Mouse (Mus musculus): ENCODE measurements at regions not wholly inside any gene's neighbourhood (a gene's known extent, or its start where the extent isn't known, plus 50 kb on each side); places are given as distances from the start of the nearest gene placed in this dataset.

DNA sequence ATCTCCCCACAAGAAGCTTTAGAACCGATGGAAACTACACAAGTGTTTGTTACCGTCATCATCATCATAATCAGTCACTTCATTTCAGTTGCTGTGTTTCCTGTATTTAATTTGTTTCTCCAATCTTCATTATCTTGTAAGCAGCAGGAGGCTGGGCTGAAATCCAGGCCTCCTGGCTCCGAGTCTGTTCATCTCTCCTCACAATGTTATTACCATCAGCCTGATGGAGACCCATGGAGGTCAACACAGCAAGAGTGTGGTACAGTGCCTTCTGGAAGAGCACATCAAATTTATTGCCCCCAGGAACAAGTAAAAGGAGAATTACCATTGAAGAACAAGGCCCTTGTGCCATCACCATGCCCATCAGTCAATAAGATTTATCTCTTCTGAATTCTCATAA, 576.3 kb upstream of the Cdh11 start:
- no peak for DNase-seq (ENCODE audit: low spot score)

DNA sequence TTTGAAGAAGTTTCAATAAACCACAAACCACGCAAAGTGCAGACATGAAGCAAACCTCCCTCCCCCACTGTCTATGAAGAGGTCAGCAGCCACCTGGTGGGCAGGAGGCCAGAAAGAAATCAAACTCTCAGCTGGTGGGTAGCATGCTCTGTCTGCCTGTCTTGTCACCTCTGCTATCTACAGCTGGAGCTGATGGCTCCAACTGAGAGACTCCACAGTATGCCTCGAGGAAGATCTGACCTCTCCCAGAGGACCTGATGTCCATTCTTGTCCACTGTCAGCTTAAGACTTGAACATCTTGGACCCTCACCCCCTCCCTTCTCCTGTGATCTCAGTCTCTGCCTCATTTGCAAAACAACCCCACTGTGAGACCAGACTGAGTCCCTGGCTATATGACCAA, 585.0 kb upstream of the Cdh11 start:
- no peak for DNase-seq (ENCODE audit: low spot score)

DNA sequence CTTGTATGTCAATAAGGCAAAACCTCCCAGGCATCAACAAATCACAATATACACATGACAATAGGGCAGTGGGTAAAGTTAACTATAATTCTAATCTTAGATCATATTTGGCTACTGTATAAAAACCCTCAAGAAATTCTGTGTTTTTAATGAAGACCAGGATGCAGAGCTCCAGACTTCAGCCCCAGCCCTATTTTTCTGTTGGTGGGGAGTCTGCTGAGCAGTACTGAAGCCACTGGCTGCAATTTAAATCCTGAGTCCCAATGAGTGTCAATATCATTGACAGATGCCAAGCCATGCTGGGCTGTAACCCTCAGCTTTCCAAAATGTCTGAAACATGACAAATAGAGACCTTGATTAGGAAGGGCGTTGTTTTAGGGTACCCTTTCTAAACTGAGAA, 587.6 kb upstream of the Cdh11 start:
- DNase-seq (ENCODE audit: low spot score) = no peak

DNA sequence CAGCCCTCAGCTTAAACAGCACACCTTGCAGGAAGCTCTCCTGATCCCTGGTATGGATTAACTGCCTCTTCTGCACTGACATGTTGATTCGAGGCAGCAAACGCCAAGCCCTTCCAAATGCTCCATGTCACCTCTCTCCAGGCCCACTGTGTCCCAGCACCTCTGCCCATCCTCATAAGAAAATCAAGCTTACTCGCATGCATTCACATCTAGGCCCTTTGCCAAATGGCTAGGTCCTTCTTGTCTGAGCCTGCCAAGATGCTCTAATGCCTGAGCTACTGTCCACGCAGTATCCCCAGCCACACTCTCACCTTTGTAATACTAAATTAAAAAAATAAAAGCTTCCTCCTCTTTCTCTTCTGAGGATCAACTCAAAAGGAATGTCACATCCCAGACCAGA, 588.7 kb upstream of the Cdh11 start:
- DNase-seq (ENCODE audit: low spot score) = no peak

DNA sequence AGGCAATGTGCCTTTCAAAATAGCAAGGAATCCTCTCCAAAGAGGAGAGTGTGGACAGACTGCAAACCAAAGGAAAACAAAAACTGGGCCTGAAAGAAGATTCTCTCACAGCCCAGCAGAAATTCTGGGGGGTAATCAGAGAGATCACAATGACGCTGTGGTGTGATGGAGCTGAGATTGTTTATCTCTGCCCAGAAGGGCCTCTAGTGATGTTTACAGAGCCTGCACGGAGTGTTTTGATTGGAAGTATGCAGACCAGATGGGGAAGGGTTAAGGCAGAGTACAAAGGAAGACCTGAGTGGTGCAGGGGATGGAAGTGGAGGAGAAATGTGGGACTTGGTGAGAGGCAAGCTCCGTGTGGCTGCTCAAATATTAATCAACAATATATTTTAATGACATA, 593.1 kb upstream of the Cdh11 start:
- no peak for DNase-seq (ENCODE audit: low spot score)

DNA sequence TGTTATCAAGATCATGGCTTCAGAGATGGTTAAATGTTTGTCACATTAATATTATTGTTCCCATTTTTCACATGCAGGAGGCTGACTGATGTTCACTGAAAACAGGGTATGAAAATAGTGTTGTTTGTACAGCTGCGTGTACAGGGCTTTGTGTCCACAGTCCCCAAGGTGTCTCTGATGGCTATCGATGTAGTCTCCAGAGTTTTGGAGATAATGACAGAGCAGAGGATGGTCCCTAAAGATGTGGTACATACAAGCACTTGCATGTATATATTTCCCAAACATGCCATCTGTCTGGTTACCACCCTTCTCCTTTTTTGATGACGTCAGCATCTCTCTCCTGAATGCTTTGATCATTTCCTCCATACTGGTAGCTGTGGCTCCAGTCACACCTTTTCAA, 596.1 kb upstream of the Cdh11 start:
- DNase-seq (ENCODE audit: low spot score) = no peak

DNA sequence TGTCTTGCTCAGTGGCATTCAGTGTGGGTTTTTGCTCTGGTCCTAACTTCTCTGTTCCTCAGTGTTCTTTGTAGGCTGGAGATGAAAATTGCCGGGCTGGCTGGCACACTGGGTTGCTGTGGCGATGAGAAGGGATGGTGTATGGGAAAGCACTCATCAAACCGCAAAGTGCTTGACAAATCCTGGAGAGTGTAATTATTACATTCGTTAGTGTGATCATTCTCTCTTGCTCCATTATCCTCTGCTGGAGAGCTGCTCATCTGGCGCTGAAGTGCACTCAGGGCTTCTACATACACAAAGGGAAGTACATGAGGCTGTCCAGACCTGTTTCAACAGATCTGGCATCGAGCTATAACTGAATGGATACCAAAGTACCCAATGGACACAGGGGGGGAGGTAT, 605.9 kb upstream of the Cdh11 start:
- no peak for DNase-seq (ENCODE audit: low spot score)

DNA sequence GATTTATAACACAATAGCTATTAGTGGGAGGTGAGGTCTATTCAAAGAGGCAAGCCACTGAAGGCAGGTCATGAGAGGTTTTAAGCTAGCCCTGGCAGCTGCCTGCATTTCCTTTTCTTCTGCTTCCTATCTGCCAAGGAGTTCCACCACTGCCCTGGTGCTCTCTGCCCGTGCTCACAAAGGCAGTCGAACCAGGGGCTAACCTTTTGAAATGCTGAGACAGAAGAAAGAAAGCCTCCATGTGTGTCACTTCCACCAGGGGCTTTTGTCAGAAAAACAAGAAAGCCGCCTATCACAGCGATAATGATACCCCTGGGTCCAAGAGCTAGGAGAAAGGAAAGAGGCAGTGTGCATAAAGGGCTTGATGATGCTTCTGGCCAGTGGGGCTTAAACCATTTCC, 609.9 kb upstream of the Cdh11 start:
- no peak for DNase-seq (ENCODE audit: low spot score)

DNA sequence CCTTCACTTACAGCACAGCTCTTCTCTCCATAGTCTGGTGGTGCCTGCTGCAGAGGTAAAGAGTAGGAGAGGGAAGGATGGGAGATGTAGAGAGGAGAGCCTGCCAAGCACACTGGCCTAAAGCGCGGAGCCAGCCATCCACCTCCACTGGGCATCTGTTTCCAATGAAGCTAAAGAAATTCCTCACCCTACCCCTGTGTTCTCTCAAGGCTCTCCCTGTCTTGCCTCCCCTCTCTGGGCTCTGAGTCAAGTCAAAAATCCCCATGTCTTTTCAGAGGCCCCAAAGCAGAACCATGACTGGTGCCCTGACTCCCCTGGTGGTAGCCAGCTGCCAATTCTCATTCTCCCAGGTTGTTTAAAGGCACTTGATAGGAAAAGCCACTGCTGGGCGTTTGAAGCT, 612.7 kb upstream of the Cdh11 start:
- DNase-seq (ENCODE audit: low spot score) = no peak

DNA sequence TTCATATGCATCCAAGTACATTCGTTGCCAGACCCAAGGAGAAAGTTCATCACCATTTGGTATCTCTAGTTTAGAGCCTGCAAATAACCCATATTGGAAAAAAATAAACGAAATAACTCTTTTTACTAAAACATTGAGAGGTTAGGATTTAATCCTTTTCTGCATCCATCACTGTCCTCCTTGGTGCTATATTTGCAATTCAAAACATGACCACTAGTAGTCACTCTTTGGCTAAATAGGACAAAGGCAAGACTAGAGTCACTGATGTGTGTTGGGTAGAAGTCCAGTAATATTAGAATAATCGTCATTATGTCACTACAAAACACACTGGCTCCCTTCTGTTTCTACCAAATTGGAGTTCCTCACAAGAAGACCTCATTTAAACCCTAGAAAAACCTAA, 614.0 kb upstream of the Cdh11 start:
- no peak for DNase-seq (ENCODE audit: low spot score)

DNA sequence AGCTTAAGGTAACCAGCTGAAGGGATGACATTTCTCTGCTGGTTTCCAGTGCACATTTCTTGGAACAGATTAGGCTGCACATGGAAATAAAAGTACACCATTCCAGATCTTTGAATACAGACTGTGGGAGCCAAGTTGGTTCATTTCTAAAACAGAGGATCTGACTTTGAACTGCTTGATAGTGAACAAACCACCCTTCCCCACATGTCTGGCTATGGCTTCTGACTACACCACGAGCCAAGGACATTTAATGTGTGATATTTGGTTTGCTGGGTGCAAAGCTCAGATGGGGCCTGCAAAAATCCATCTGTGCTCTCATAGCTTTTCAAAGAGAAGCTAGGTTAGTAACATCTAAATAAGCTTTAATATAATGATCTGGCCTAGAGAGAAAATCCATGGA, 614.7 kb upstream of the Cdh11 start:
- no peak for DNase-seq (ENCODE audit: low spot score)

DNA sequence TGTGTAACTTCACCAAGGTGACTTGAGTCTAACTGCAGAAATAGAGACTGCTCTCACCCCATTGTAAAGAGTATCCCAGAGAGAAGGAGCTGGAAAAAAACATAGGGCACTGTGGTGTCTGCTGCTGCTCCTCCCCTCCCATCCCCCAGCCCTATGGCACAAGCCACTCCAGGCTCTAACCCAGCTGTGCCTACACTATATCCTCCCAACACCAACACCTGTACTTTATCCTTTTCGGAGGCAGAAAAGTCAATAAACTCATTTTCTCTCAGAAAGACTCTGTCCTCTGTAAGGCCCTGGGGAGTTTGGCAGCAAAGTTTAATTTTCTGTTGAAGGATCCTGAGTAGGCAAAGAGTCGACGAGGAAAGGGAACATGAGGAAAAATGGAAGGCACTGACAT, 617.3 kb upstream of the Cdh11 start:
- DNase-seq (ENCODE audit: low spot score) = no peak

DNA sequence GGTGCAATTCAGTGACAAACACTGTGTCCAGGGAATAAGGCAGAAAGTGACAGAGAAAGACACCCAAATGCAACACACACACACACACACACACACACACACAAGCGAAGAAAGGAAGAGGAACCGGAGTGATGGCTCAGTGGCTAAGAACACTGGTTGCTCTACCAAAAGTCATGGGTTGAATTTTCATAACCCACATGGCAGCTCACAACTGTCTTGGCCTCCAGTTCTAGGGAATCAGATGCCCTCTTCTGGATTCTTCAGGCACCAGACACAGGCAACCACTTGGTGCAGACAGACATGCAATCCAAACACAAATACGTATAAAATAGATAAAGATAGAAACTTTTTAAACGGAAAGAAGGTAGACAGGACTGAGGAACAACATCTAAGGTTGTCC, 618.4 kb upstream of the Cdh11 start:
- no peak for DNase-seq (ENCODE audit: low spot score)

DNA sequence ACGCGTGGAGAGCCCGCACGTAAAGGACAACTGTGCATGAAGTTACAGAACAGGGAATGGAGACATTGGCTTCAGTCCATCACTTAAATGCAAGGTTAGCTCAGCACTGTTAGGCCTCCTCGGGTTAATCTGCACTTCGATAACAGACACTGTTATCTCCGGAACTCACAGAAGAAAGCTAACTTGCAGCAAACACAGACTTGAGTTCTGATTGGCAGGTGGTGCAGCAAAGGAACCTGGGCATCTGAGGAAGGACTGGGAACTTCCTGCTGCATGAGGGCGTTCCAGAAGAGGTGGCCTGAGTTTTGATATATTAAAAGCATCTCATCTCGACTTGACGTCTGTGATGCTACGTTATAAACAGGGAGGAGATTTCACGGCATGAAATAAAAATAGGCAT, 620.3 kb upstream of the Cdh11 start:
- no peak for DNase-seq (ENCODE audit: low spot score)

DNA sequence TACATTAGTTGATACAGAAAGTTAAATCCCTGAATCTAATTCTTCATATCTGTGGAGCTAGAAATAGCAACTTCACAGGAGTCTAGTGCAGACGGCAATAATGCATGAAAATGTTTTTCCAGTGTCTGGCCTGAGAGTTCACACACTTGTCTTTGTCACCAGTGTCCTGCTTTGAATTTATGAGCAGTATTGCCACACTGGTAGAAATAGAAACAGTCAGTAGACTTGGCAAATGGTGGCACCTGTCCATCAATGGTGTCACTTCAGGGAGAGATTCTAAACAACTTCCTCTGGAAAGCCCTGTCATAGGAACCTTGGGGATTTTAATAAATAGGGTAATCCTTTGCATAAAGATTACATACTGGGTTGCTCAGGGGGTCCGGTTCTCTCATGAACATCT, 621.5 kb upstream of the Cdh11 start:
- DNase-seq (ENCODE audit: low spot score) = no peak

DNA sequence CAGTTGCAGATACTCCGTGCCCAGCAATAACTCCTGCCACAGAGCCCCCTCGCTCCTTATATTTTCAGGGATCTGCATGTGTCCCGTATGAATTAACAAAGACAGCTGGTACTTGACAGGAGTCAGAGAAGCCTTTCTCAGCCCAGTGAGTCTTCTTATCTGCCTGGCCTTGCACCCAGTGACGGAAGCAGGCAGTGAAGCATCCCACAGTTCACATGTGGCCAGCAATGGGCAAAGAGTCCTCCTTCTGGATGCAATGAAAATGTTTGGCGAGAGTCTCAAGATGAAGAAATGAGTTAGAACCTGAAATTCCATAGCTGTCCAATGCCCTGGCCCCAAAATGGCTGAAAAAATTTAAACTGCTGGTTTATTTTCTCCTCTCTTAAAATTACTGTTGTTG, 622.2 kb upstream of the Cdh11 start:
- no peak for DNase-seq (ENCODE audit: low spot score)

DNA sequence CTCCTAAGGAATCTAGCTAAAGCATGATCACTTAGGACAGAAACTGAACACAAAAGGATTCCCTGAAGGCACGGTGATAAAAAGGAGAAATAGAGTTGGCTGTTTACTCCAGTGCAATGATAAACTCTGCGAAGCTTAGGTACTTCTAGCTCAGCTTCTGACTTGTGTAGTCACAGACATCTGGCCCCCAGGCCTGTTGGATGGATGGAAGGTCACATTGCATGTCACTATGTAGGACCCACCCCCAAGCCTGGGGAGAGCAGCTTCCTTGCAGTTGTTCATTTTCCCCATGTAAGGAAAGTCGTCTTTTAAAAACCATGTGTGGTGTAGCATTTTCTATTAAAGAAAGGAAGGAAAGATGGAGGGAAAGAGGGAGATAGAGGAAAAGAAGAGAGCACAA, 623.0 kb upstream of the Cdh11 start:
- DNase-seq (ENCODE audit: low spot score) = no peak

DNA sequence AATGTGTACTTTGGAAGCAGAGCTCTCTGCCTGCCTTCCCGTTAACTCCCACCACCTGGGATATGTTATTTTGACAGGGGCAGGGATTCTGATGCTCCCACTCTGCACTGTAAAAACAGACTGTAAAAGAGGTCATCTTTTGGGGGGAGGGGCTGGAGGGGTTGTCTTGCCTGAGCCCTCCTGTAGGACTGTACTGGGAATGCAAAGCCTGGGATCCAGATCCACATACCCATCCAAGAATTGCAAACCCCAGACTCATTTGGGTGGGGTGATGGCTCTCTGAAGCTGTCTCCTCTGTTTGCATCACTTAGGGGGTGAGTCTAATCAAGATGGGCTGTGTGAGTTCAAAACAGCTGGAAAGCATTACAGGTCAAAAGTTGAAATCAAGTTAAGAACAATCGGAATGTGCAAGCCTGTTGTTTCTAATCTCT, 623.7 kb upstream of the Cdh11 start:
- DNase-seq (ENCODE audit: low spot score) = no peak

DNA sequence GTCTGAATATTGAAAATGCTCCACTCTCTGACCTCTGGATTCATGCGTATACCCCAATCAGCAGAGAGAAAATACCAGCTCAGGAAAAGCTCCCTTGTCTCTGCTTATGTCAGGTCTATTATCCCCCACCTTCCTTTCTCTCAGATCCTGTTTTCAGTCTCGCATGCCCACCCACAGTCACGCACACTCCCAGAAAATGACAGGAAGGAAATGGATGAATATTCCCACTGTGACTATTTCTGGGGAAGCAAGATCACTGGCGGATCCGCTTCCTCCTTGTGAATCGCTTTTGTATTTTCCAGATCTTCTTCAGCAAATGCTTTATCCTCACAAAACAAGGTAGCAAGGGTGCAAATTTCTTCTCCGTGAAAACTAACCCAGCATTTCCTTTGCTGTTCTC, 627.3 kb upstream of the Cdh11 start:
- no peak for DNase-seq (ENCODE audit: low spot score)

DNA sequence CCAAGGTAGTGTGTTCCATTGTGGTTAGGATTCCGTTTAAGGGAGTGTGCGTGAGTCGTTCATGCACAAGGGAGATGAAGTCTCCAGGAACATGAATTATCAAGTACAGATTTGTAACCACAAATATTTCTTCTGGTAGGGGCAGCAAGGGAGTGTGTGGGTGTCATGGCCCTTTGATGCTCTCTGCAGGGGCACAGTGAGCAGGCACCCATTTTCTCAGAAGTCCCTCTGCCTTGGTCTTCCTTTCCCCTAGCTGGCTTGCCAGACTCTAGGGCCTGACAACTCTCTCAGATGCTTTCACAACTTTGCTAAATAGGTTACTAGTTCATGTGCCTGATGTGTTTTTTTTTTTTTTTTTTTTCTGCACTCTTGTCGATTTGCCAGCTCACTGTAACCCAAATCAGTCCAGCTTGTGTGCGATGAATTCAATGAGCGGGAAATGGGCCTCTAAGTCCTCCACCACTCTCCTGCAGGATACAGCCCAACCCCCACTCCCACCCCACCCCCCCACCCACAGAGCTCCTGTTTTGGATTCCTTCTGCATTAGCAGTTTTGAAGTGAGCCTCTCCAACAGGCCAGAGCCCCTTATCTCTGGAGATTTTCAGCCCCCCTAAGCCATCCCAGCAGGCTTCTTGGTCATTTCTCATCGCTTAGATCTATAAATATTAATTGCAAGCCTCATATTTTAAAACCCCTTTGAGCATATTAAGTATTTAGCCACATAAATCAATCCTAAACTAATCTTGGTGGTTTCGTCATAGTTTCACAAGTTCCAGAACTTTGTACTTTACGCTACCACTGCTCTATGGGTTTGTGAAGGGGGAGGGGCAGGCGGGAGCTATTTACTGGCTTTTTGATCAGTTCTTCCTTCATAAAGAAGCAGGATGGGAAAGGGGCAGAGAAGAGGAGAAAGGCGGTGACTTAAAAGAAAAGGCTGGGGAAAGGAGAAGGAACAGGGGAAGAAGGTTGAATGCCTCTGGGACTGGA, 628.4 kb upstream of the Cdh11 start:
- DNase-seq (ENCODE audit: low spot score) = no peak

DNA sequence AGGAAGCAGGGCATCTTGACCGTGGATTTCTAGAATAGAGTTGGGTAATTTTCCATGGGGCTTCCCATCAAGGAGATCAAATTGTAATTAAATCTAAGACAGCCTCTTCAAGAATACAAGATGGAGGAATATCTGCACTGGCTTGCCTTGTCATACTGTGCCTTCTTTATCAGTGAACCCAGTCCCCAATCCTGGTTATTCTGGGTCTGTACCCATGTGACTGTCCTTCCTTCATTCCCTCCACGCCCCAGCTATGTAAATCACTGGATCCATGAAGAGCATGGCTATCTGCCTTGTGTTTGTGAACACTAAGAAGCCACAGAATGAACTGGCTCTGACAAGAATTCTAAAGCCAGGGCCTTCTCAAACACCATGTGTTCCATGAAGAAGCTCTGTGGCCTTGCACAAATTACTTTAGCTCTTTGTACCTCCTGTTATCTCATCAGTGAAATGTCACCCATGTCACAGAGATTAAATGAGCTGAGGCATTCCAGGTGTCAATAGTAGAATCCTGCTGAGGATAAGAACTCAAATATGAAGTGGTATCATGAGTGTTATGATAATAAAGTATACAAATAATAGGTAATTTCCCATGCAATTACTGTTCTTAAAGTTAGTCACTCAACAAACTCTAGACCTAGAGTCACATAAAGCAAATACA, 637.0 kb upstream of the Cdh11 start:
- DNase-seq (ENCODE audit: low spot score) = no peak

DNA sequence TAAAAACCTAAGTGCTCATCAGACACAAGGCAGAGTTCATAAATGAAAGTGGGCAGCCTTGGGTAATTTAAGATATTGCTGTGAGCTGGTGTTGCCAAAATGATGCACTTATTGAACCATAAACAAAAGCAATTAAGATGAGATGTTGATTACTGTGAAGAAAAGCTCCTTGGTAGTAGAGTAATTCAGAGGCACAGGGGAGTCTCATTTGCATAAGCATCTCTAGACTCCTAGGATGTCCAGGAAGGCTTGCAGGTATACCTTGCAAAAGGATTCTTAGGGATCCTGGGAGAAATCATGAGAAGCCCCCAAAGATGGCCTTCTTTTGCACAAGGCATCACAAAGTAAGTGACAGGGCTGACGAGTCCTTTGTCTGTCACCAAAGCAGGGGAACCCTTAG, 640.5 kb upstream of the Cdh11 start:
- no peak for DNase-seq (ENCODE audit: low spot score)

DNA sequence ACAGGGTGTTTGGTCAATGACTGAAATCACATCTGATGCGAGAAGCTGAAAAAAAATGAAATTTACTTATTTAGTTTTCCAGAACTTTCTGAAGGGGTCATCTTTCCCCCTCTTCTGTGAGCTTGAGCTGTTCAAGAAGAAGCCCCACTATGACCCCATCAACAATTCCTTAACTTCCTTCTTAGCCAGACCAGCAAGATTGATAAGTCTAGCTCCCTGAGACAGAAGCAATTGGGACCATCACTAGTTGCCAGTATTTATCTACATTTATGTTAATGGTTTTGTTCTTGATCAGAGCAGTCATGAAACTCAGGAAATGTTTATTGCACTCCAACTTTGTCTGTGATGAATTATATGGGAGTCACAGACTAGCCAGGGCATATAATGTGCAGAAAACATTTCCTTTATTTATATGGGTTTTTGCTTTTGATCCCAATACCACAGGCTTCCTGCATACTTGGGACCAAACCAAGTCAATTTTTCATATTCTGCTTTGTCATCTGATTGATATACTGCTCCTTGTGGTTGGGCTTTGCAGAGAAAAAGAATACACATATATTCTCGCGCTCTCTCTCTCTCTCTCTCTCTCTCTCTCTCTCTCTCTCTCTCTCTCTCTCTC, 645.5 kb upstream of the Cdh11 start:
- no peak for DNase-seq (ENCODE audit: low spot score)
